30 mouse cellular contexts compared by ENCODE assay signal in genomic region chr14:73394263-73395006, GRCm38 (mm10). TPM values are rescaled to one million over a fixed set of nuclear protein-coding genes. Genes with fewer than 3 reads are reported as not detected.
DNase-seq lines count a peak whose midpoint lies in the region; ATAC-seq and TF ChIP-seq lines count a peak whose summit lies in the region.
"Had no signal": no experiment of that assay in that cellular context is flagged by ENCODE, and none has a peak within 500 bp of the region (broad histone marks: within the 10 kb centered on the region; RNA-seq: fewer than 3 reads in every experiment).

No protein-coding gene starts in this region.

- no peaks in the 10 kb centered on the region for H3K27me3 ChIP-seq in embryonic facial prominence, embryonic 14.5 days (replicated peaks; ENCODE audit: control insufficient read depth, insufficient read depth, low read length)
- H3K27me3 ChIP-seq in embryonic facial prominence, embryonic 10.5 days (replicated peaks; ENCODE audit: low read depth, poor library complexity, severe bottlenecking) = no peaks in the 10 kb centered on the region
- H3K27me3 ChIP-seq in heart, embryonic 16.5 days (ENCODE audit: control insufficient read depth, insufficient read depth, low read length) = no peaks in the 10 kb centered on the region
- H3K27me3 ChIP-seq in intestine, postnatal 0 days (replicated peaks; ENCODE audit: control insufficient read depth, insufficient read depth, low read length) = no peaks in the 10 kb centered on the region
- H3K27me3 ChIP-seq: embryonic facial prominence, embryonic 13.5 days; hindbrain, embryonic 13.5 days; kidney, embryonic 15.5 days; limb, embryonic 13.5 days; liver, embryonic 12.5 days; midbrain, embryonic 15.5 days had no signal

- no peak overlapping the region for H3K4me2 ChIP-seq in embryonic facial prominence, embryonic 14.5 days (ENCODE audit: low read depth, low read length)
- H3K4me2 ChIP-seq in heart, embryonic 16.5 days (ENCODE audit: low read depth, low read length) = no peak overlapping the region
- no peak overlapping the region for H3K4me2 ChIP-seq in intestine, postnatal 0 days (replicated peaks; ENCODE audit: low read depth)
- H3K4me2 ChIP-seq: embryonic facial prominence, embryonic 13.5 days; forebrain, embryonic 12.5 days; hindbrain, embryonic 13.5 days; kidney, embryonic 15.5 days; limb, embryonic 13.5 days; liver, embryonic 12.5 days; midbrain, embryonic 15.5 days had no signal

- H3K27ac ChIP-seq in embryonic facial prominence, embryonic 14.5 days (replicated peaks; ENCODE audit: low read depth, low read length) = 0 out of 2 replicates have a peak overlapping the region, but pooled peaks have one; percentile 10
- no peak overlapping the region for H3K27ac ChIP-seq in embryonic facial prominence, embryonic 10.5 days (replicated peaks)
- H3K27ac ChIP-seq in heart, embryonic 16.5 days (ENCODE audit: low read length) = peak overlapping the region; percentile 58
- no peak overlapping the region for H3K27ac ChIP-seq in intestine, postnatal 0 days (ENCODE audit: low read depth, low read length)
- H3K27ac ChIP-seq: embryonic facial prominence, embryonic 13.5 days; forebrain, embryonic 12.5 days; hindbrain, embryonic 13.5 days; kidney, embryonic 15.5 days; liver, embryonic 12.5 days; midbrain, embryonic 10.5 days; midbrain, embryonic 15.5 days had no signal

- ATAC-seq in embryonic facial prominence, embryonic 14.5 days (ENCODE audit: low read depth) = no peak
- no peak; the same call in 1 of the 2 replicates for ATAC-seq in heart, embryonic 16.5 days (replicated peaks; ENCODE audit: extremely low read depth, insufficient read depth, low FRiP score)
- peak; percentile 74 for ATAC-seq in intestine, postnatal 0 days
- ATAC-seq: CD4-positive, CD25-positive, alpha-beta regulatory T cell, adult 4 months; forebrain, postnatal 0 days; liver, embryonic 12.5 days; liver, postnatal 0 days; midbrain, embryonic 15.5 days had no signal

- intact Hi-C loops in heart, postnatal 36 days (cut with DNase I) = no loop called here

- 65% methylated on average over 5 of the region's 5 CpGs for WGBS in embryonic facial prominence, embryonic 14.5 days
- WGBS in embryonic facial prominence, embryonic 10.5 days = 80% methylated on average over 5 of the region's 5 CpGs
- WGBS in heart, embryonic 16.5 days = 53% methylated on average over 5 of the region's 5 CpGs
- WGBS in intestine, postnatal 0 days = 28% methylated on average over 5 of the region's 5 CpGs

- no peak for DNase-seq in embryonic facial prominence, embryonic 14.5 days (ENCODE audit: low spot score)
- DNase-seq in embryonic facial prominence, embryonic 10.5 days (ENCODE audit: low spot score) = no peak
- DNase-seq in heart, postnatal 36 days = no peak
- peak; percentile 19 for DNase-seq in 3134 (ENCODE audit: extremely low read depth, insufficient read length, low spot score)
- DNase-seq in natural killer cell, adult 2 months (ENCODE audit: low spot score in 2 of 2) = no peak
- no peak for DNase-seq in gastrocnemius, adult 8-10 months (ENCODE audit: low spot score in 2 of 2)
- DNase-seq: adrenal gland, postnatal 25 days; cerebellum, adult 11-12 months; cerebellum, adult 9-11 months; embryo, embryonic 11 days; forebrain, postnatal 0 days; gastrocnemius, postnatal 25 days; heart, postnatal 4 days; kidney, adult 18-20 months; kidney, postnatal 25 days; liver, postnatal 0 days; lung, postnatal 10 days; spleen, adult 18-20 months; thymus, postnatal 14 days had no signal

- H3K9ac ChIP-seq in embryonic facial prominence, embryonic 14.5 days (ENCODE audit: low read depth, low read length) = no peak overlapping the region
- H3K9ac ChIP-seq in heart, embryonic 16.5 days (ENCODE audit: low read length) = no peak overlapping the region
- H3K9ac ChIP-seq in intestine, postnatal 0 days (ENCODE audit: low read depth, low read length) = no peak overlapping the region
- H3K9ac ChIP-seq: embryonic facial prominence, embryonic 13.5 days; forebrain, embryonic 12.5 days; forebrain, postnatal 0 days; hindbrain, embryonic 13.5 days; kidney, embryonic 15.5 days; limb, embryonic 13.5 days; liver, embryonic 12.5 days; liver, postnatal 0 days; midbrain, embryonic 15.5 days had no signal

- H3K9me3 ChIP-seq in embryonic facial prominence, embryonic 14.5 days (ENCODE audit: control insufficient read depth, low read length) = no peaks in the 10 kb centered on the region
- H3K9me3 ChIP-seq in embryonic facial prominence, embryonic 10.5 days = no peaks in the 10 kb centered on the region
- no peaks in the 10 kb centered on the region for H3K9me3 ChIP-seq in heart, embryonic 16.5 days (replicated peaks; ENCODE audit: control insufficient read depth, low read length)
- H3K9me3 ChIP-seq in intestine, postnatal 0 days (ENCODE audit: control insufficient read depth) = no peaks in the 10 kb centered on the region
- H3K9me3 ChIP-seq: embryonic facial prominence, embryonic 13.5 days; forebrain, embryonic 12.5 days; hindbrain, embryonic 13.5 days; kidney, embryonic 15.5 days; limb, embryonic 13.5 days; liver, embryonic 12.5 days; midbrain, embryonic 10.5 days; midbrain, embryonic 15.5 days had no signal

- TF ChIP-seq CTCF in intestine, postnatal 0 days (IDR thresholded peaks at IDR 0.05; ENCODE audit: low read depth) = no peak

- H3K4me3 ChIP-seq in embryonic facial prominence, embryonic 14.5 days (ENCODE audit: low read depth, low read length) = no peak overlapping the region
- H3K4me3 ChIP-seq in embryonic facial prominence, embryonic 10.5 days = no peak overlapping the region
- H3K4me3 ChIP-seq in heart, embryonic 16.5 days (ENCODE audit: low read length) = no peak overlapping the region
- H3K4me3 ChIP-seq in intestine, postnatal 0 days (ENCODE audit: low read depth, low read length) = no peak overlapping the region
- H3K4me3 ChIP-seq: embryonic facial prominence, embryonic 13.5 days; forebrain, embryonic 12.5 days; hindbrain, embryonic 13.5 days; kidney, embryonic 15.5 days; limb, embryonic 13.5 days; liver, embryonic 12.5 days; midbrain, embryonic 10.5 days; midbrain, embryonic 15.5 days had no signal

- no peaks in the 10 kb centered on the region for H3K36me3 ChIP-seq in embryonic facial prominence, embryonic 14.5 days (ENCODE audit: control insufficient read depth, insufficient read depth, low read length)
- H3K36me3 ChIP-seq in embryonic facial prominence, embryonic 10.5 days (replicated peaks) = no peaks in the 10 kb centered on the region
- H3K36me3 ChIP-seq in heart, embryonic 16.5 days (ENCODE audit: control insufficient read depth, insufficient read depth) = no peaks in the 10 kb centered on the region
- H3K36me3 ChIP-seq in intestine, postnatal 0 days (ENCODE audit: control insufficient read depth, insufficient read depth) = no peaks in the 10 kb centered on the region
- H3K36me3 ChIP-seq: embryonic facial prominence, embryonic 13.5 days; forebrain, embryonic 12.5 days; hindbrain, embryonic 13.5 days; kidney, embryonic 15.5 days; limb, embryonic 13.5 days; liver, embryonic 12.5 days; midbrain, embryonic 10.5 days; midbrain, embryonic 15.5 days had no signal

- no peaks in the 10 kb centered on the region for H3K4me1 ChIP-seq in embryonic facial prominence, embryonic 14.5 days (ENCODE audit: control insufficient read depth, insufficient read depth, low read length)
- peaks cover 9% of the 10 kb centered on the region for H3K4me1 ChIP-seq in embryonic facial prominence, embryonic 10.5 days
- peaks cover 13% of the 10 kb centered on the region for H3K4me1 ChIP-seq in heart, embryonic 16.5 days (ENCODE audit: control insufficient read depth, insufficient read depth, low read length)
- no peaks in the 10 kb centered on the region for H3K4me1 ChIP-seq in intestine, postnatal 0 days (replicated peaks; ENCODE audit: control insufficient read depth, insufficient read depth, low read length)
- H3K4me1 ChIP-seq: forebrain, embryonic 12.5 days; hindbrain, embryonic 13.5 days; midbrain, embryonic 15.5 days had no signal

RNA-seq across cellular contexts. Expression of gene Itm2b, which starts 9.3 kb away (rescaled TPM):
- 936 and 968 TPM in 2 replicates for polyA plus RNA-seq in embryonic facial prominence, embryonic 14.5 days (2014; fragmentation: Nextera tagmentation; extraction: Ambion mirVana)
- 197 and 226 TPM in 2 replicates for polyA plus RNA-seq in embryonic facial prominence, embryonic 10.5 days (2016; fragmentation: Nextera tagmentation; extraction: Ambion mirVana)
- 757 and 885 TPM in 2 replicates for polyA plus RNA-seq in heart, embryonic 16.5 days (2015; fragmentation: Nextera tagmentation; extraction: Ambion mirVana)
- 100 to 1,000 TPM; 753 to 767 TPM for total RNA-seq in heart, postnatal 36 days (2021)
- 1,587 and 1,596 TPM in 2 replicates for polyA plus RNA-seq in intestine, postnatal 0 days (2015; fragmentation: Nextera tagmentation; extraction: Ambion mirVana)
- total RNA-seq in gastrocnemius, adult 8-10 months (2022) = 100 to 1,000 TPM; 232 to 300 (median 269) TPM

Comparison
In these comparisons a context has a peak if more than half of its experiments do, and no peak if none do; other contexts are left out.
1. H3K27ac ChIP-seq: peak in embryonic facial prominence, embryonic 14.5 days (single experiment) and heart, embryonic 16.5 days (single experiment); none in embryonic facial prominence, embryonic 10.5 days (single experiment) and intestine, postnatal 0 days (single experiment).